Mouse (Mus musculus): ENCODE data around the gene Gm21304.
"Not testable (repeated sequence)": the region's sequence is repeated elsewhere in the genome, so short reads cannot be mapped to it uniquely, and the experiment has no call there.

DNA sequence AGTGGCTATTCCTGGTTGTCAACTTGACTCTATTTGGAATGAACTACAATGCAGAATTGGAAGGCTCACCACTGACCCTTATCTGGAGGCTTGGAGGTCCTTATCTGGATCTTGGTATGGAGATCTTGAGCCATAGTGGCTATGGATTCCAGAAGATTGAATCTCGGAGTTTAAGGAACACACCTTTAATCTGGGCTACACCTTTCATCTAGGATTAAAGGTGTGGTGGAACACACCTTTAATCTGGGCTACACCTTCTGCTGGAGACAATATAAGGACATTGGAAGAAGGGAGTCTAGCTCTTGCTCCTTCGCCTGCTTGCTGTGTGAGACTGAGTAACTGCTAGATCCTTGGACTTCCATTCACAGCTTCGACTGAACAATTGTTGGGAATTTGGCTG, 17.1 kb upstream of the Gm21304 start, which contains the start of gene Gm6763:
- not testable (repeated sequence) for TF ChIP-seq POLR2A, CTCF (IDR thresholded peaks at IDR 0.05; ENCODE audit: extremely low read depth, insufficient read depth, low read length)

All from cortical plate, adult 2 months (tissue).